Mouse (Mus musculus) kidney, adult 2 months (tissue): Measurements from ENCODE around the gene Ccdc78. TPM values are rescaled to one million over a fixed set of nuclear protein-coding genes. Genes with fewer than 3 reads are reported as not detected.
"Not testable (repeated sequence)": the region's sequence is repeated elsewhere in the genome, so short reads cannot be mapped to it uniquely, and the experiment has no call there.

Source experiments
- DNase-seq: peaks from one replicate; pipeline ENCODE4 v3.0.0; 2021
- H3K27ac ChIP-seq: fragments of 200-500 bp; 2 replicates; pipeline ENCODE4 v1.5.1; 2012; ENCODE audit warnings: low read depth, low read length, control low read depth, inconsistent platforms; ENCODE audit not compliant: insufficient read depth
- H3K27me3 ChIP-seq: fragments of 200-500 bp; replicated peaks from 2 replicates; pipeline ENCODE4 v1.6.1; 2012; ENCODE audit warnings: mild to moderate bottlenecking, moderate library complexity, low read length, inconsistent platforms; ENCODE audit not compliant: control insufficient read depth, insufficient read depth
- H3K36me3 ChIP-seq: fragments of 200-500 bp; 2 replicates; pipeline ENCODE4 v1.6.1; 2012; ENCODE audit warnings: mild to moderate bottlenecking, moderate library complexity, low read length, inconsistent platforms; ENCODE audit not compliant: control insufficient read depth, insufficient read depth
- H3K4me1 ChIP-seq: fragments of 200-500 bp; 2 replicates; pipeline ENCODE4 v1.6.1; 2011; ENCODE audit warnings: low read length; ENCODE audit not compliant: control insufficient read depth, insufficient read depth
- H3K4me3 ChIP-seq: fragments of 200-500 bp; 2 replicates; pipeline ENCODE4 v1.5.1; 2011; ENCODE audit warnings: mild to moderate bottlenecking, low read depth, low read length, control low read depth; ENCODE audit not compliant: insufficient read depth
- CTCF ChIP-seq: fragments of 200-500 bp; conservative IDR thresholded peaks from 2 replicates; pipeline ENCODE4 v1.5.1; 2011; ENCODE audit warnings: low read depth, mild to moderate bottlenecking, control low read depth, low read length, moderate library complexity, mixed read lengths; ENCODE audit not compliant: insufficient read depth, insufficient read length
- POLR2A ChIP-seq: fragments of 200-500 bp; IDR thresholded peaks from one replicate; pipeline ENCODE4 v1.6.1; 2011; ENCODE audit warnings: low read depth, low read length, control low read depth
- WGBS: fragments of 180-500 bp; shearing (Covaris S2); methylation state at CpG from one replicate; pipeline ENCODE4 v1.1.7; 2018; 5-methylcytosine and 5-hydroxymethylcytosine counted together
- polyA plus RNA-seq: library from polyadenylated mRNA; depleted of rRNA; stranded (reverse); fragments of >200 nt; gene quantifications from 2 replicates; pipeline ENCODE4 v1.2.3, GENCODE M21; 2012

The Ccdc78 gene
- polyA plus RNA-seq, 1 experiment: 0.06 TPM

DNA sequence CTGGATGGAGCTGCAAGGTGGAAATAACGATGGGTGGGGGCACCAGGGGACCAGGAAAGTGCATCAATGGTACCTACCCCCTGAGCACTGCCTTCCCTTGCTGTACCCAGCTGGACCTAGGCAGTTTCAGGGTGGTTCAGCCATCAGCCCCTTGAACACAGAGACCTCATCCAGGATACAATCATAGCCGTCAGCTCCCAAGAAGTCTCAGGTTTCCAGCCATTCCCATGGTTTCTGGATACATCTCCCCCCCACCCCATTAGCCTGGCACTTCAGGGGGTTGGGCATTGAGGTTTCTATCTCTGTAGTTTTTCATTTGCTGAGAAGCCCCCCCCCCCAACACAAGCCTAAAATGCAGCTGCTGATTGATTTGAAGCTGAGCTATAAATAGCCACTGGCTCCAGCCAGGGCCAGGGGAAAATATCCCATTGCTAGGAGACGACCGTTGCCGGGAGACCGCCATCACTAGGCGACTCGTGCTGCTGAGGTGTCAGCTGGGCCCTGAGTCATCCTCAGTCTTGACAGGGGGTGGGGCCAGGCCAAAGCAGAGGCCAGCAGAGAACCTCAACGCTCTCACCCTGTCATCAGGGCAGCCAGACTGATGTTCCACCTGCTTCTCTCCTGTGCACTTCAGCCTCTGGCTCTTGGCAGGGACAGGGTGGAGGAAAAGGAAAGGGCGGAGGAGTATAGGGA, 16.6 kb downstream of the Ccdc78 start:
- H3K36me3 ChIP-seq: no peaks in the 10 kb centered on the region
- no peaks in the 10 kb centered on the region for H3K4me1 ChIP-seq
- no peak for TF ChIP-seq CTCF
- no peak for TF ChIP-seq POLR2A
- H3K27ac ChIP-seq: no peak overlapping the region
- H3K4me3 ChIP-seq: no peak overlapping the region
- no peak for DNase-seq
- no peaks in the 10 kb centered on the region for H3K27me3 ChIP-seq
- WGBS: 9% methylated on average over 10 of the region's 10 CpGs

DNA sequence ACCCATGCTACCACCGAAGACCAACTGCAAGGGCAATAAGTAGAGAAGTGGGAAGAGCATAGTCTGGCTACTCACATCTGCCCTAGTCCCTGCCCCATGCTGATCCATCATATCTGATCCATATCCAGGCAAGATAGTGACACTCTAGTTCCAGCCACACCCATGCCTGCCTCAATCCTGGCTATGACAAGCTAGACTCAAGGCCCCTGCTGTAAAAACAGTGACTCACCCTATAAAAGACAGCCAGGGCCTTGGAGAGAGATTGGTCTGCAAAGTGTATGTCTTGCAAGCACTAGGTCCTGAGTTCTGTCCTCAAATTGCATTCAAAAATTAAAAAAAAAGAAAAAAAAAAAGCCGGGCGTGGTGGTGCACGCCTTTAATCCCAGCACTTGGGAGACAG, 20.1 kb downstream of the Ccdc78 start:
- no peak for DNase-seq
- Histone ChIP-seq H3K4me3 (no peak overlapping the region), H3K4me1 (0 out of 2 replicates have a peak, but pooled peaks cover 3% of the 10 kb centered on the region), H3K27ac (no peak overlapping the region), H3K27me3 (no peaks in the 10 kb centered on the region), H3K36me3 (no peaks in the 10 kb centered on the region)
- no peak for TF ChIP-seq CTCF
- no peak for TF ChIP-seq POLR2A
- WGBS: 73% methylated on average over 4 of the region's 4 CpGs

DNA sequence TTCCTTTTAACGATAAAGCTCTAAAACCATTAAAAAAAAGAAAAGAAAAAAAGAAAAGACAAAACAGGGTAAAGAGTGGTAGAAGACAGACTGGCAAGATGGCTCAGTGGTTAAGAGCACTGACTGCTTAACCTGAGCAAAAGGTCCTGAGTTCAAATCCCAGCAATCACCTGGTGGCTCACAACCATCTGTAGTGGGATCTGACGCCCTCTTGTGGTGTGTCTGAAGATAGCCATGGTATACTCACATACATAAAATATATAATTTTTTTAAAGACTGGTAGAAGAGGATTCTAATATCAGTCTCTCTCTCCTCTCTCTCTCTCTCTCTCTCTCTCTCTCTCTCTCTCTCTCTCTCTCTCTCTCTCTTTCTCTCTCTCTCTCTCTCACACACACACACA, 21.1 kb downstream of the Ccdc78 start:
- not testable (repeated sequence) for H3K4me1 ChIP-seq, DNase-seq, H3K36me3 ChIP-seq, H3K27me3 ChIP-seq, H3K4me3 ChIP-seq, H3K27ac ChIP-seq
- 37% methylated on average over 2 of the region's 2 CpGs for WGBS

DNA sequence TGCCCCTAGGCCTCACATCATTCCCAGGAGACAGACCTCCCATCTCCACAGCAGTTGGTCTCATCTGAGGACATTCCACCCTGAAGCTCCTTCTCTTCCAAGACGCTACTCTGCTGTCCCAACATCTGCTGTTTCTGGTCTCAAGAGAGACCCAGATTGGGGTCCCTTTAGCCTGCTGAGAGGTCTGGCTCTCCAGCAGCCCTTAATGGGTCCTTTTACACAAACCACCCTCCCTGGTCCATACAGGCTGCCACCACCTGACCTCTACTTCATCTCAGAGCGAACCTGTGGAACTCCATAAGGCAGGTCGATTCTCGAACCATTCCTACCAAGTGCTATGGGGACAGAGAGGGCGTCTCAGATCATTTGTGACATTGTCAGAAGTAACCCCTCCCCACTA, 21.6 kb downstream of the Ccdc78 start:
- no peaks in the 10 kb centered on the region for H3K36me3 ChIP-seq
- no peak overlapping the region for H3K27ac ChIP-seq
- no peak overlapping the region for H3K4me3 ChIP-seq
- H3K27me3 ChIP-seq: no peaks in the 10 kb centered on the region
- DNase-seq: no peak
- whole genome bisulfite sequencing: 49% methylated on average over 5 of the region's 5 CpGs
- no peak for TF ChIP-seq CTCF
- TF ChIP-seq POLR2A: no peak
- 0 out of 2 replicates have a peak, but pooled peaks cover 3% of the 10 kb centered on the region for H3K4me1 ChIP-seq

DNA sequence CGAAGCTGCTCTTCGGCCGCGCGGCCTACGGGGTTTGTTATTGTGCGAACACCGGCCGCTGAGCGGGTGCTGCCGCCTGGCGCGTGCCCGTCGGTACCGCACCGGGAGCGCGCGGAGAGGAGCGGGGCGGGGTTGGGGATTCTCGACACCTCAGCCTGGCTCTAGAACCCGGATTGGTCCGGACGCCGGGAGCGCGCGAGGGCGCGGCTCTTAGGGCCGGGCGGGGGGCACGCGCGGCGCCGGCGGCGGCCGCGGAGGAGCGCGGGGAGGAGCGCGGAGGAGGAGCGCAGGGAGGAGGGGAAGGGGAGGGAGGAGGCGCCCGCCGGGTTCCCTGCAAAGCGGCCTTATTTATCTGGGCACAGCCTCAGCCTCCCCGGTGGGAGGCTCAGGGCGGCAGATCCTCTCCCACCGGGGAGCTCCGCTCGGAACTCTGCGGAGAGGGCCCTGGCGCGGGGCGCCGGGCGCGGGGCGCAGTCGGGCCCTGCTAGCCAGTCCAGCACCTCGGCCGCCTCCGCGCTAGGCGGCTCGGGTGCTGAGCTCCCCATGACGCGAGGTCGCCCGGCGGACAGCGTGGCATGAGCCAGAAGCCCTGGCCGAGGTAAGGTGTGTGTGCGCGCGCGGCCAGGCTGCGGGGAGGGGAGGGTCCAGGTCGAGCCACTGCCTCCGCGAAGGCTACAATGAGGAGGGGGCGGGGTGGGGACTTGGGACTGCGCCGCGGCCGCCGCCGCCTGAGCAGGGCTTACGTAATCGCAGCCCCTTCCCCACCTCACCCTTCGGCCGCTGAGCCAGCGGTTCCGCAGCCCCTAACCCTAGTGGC, 22.6 kb downstream of the Ccdc78 start, which contains the start of gene Fbxl16:
Gene Fbxl16, plus strand, starts transcription at position 297 of the 817 bp plus-strand sequence.
- 1% methylated on average over 96 of the region's 100 CpGs for WGBS
- TF ChIP-seq POLR2A (no peak), CTCF (no peak)
- Histone ChIP-seq H3K27ac (no peak within 1 kb of the TSS), H3K27me3 (no peaks in the 10 kb centered on the region), H3K36me3 (no peaks in the 10 kb centered on the region), H3K4me3 (peak within 1 kb of the TSS; percentile 63), H3K4me1 (0 out of 2 replicates have a peak, but pooled peaks cover 3% of the 10 kb centered on the region)
- peak; percentile 75 for DNase-seq

DNA sequence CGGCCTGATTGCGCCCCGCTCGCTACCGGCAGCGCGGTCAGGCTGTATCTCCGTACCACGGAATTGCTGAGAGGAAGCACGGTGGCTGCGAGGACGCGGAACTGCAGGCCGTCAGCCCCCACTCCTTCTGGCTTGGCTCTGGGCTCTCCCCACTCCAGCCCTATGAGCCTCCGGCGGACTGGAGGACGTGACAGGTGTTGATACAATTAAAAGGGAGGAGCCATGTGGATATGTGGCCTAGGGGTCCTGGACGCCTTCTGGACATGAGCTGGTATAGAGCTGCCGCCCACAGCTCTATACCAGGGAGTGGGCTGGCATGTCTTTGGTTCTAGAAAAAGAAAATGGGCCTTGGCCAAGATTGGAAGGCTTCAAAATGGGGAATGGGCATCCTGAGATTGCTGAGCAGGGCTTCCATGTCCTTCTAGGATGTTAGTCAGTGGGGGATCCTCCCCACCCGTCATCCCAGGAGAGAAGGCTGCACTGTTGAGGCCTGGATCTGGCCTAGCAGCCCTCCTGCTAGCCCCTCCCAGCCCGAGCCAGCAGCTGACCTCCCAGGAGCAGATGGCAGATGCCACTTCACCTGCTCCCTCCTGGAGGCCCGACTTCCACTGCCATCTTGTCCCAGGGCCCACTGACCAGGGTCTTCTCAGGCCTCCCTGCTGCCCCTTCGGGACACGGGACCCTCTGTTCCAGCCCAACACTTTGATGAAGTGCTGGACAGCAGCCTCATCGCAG, 23.4 kb downstream of the Ccdc78 start:
- no peak for TF ChIP-seq CTCF
- 16% methylated on average over 25 of the region's 25 CpGs for WGBS
- Histone ChIP-seq H3K4me3 (peak overlapping the region; percentile 63), H3K36me3 (no peaks in the 10 kb centered on the region), H3K27me3 (no peaks in the 10 kb centered on the region), H3K27ac (no peak overlapping the region), H3K4me1 (0 out of 2 replicates have a peak, but pooled peaks cover 3% of the 10 kb centered on the region)
- no peak for DNase-seq

DNA sequence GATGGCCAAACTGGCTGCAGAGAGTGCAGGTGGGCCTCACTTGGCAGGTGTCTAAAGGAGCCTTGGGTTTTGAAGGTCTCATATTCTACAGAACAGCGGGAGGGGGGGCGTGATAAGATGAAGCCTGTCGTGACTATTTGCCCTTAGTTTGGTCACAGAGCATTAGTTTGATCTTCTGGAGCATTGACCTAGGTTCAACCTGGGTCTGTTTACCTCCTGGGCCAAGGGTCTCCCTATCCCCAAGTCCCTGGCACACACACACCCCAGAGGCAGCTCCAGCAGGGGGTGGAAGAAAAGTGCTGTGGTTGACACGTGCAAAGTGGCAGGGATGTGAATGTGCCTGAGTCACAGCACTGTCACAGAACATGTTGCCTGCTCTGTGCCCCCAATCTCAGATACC, 24.5 kb downstream of the Ccdc78 start:
- WGBS: 79% methylated on average over 4 of the region's 4 CpGs
- Histone ChIP-seq H3K36me3 (no peaks in the 10 kb centered on the region), H3K4me1 (0 out of 2 replicates have a peak, but pooled peaks cover 3% of the 10 kb centered on the region), H3K27ac (no peak overlapping the region), H3K4me3 (no peak overlapping the region), H3K27me3 (no peaks in the 10 kb centered on the region)
- no peak for DNase-seq
- TF ChIP-seq POLR2A (no peak), CTCF (no peak)
